Mouse (Mus musculus) spleen, adult 2 months (tissue): ENCODE measurements around the gene Plch1.

Experiments used
- CTCF ChIP-seq: fragments of 200-500 bp; IDR thresholded peaks from 2 replicates; pipeline ENCODE4 v1.5.1; 2011; ENCODE audit warnings: mild to moderate bottlenecking, inconsistent platforms; ENCODE audit not compliant: insufficient read depth, insufficient read length, insufficient replicate concordance; ENCODE audit errors: extremely low read depth
- POLR2A ChIP-seq: fragments of 200-500 bp; IDR thresholded peaks from 2 replicates; pipeline ENCODE4 v1.6.1; 2011; ENCODE audit warnings: low read depth, low read length, inconsistent platforms

- no peak for TF ChIP-seq CTCF
- no peak for TF ChIP-seq POLR2A
Observed at GRCm38 (mm10) chr3:63786805-63787365, 112.4 kb downstream of the Plch1 start.
